Mouse (Mus musculus) lung, adult 2 months (tissue): ENCODE measurements at regions not wholly inside any gene's neighbourhood (a gene's known extent, or its start where the extent isn't known, plus 50 kb on each side); places are given as distances from the start of the nearest gene placed in this dataset.

Experiments used
- CTCF ChIP-seq: fragments of 200-500 bp; IDR thresholded peaks from 2 replicates; pipeline ENCODE4 v1.5.1; 2011; ENCODE audit warnings: mild to moderate bottlenecking, low read length, control low read depth; ENCODE audit not compliant: insufficient read depth
- POLR2A ChIP-seq: fragments of 200-500 bp; IDR thresholded peaks from 2 replicates; pipeline ENCODE4 v1.6.1; 2011; ENCODE audit warnings: low read depth, mild to moderate bottlenecking, control low read depth, low read length, borderline replicate concordance; ENCODE audit errors: extremely low read depth

DNA sequence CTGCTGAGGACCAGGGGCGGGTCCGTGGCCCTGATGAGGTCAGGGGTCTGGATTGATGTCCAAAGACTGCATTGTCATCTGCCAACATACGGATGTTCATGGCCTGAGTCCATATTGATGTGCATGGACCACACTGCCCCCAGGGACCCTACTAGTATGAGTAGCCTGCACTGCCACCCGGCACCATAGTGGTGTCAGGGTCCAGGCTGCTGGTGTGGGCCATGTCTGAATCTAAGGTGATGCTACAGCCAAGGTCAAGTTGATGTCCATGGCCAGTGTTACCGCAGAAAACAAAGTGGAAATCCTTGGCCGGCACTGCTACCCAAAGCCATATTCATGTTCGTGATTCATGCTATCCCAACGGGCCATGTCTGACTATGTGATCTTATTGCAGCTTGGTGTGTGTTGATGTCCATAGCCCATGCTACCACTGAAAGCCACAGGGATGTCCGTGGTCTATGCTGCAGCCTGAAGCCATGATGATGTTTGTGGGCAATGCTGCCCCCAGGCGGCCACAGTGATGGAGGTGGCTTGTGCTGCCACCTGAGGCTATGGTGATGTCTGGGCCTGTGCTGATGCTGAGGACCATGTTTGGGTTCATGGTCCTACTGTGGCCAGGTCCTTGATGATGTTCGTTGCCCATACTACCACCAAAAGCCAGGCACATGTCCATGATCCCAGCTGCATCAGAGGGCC is 130.5 kb downstream of the Iqub start:
- TF ChIP-seq CTCF = no peak
- TF ChIP-seq POLR2A = no peak
